Mouse (Mus musculus) heart, postnatal 10 days (tissue): ENCODE data around the gene Rps6ka5. TPM values are rescaled to one million over a fixed set of nuclear protein-coding genes. Genes with fewer than 3 reads are reported as not detected.

ENCODE experiments used
- DNase-seq, 2 experiments: peaks; one replicate each; pipeline ENCODE4 v3.0.0; 2021
- intact Hi-C: fragments of 180-260 bp; cut with DNase I; formaldehyde crosslinking; loops from one replicate; pipeline ENCODE4 v1.15.1; 2025
- total RNA-seq, 2 experiments: library from RNA; stranded (reverse); gene quantifications; 2 replicates each; pipeline ENCODE4 v1.2.3; 2021

Gene Rps6ka5
- 10 to 100 TPM; 13.0 to 13.7 TPM for total RNA-seq

GRCm38 (mm10) chr12:100726651-100727050, at the start of gene Rps6ka5:
Gene Rps6ka5 (minus strand): TSS chr12:100726983.
- intact Hi-C loops = loop anchor here (10.0 kb wide), 1 partner anchor 562 kb away; no protein-coding TSS in a partner anchor
- DNase-seq = no peak

- DNase-seq = no peak
- intact Hi-C loops = no loop called here
These were observed 49.3 kb upstream of the Rps6ka5 start for GRCm38 (mm10) chr12:100775911-100776581.

GRCm38 (mm10) chr12:100775291-100775690, 48.5 kb upstream of the Rps6ka5 start:
- no peak for DNase-seq

GRCm38 (mm10) chr12:100774756-100775155, 48.0 kb upstream of the Rps6ka5 start:
- intact Hi-C loops = no loop called here
- peak; percentile 35 to 49 for DNase-seq

More at GRCm38 (mm10) chr12:100775291-100775690, 48.5 kb upstream of the Rps6ka5 start:
- intact Hi-C loops = no loop called here

GRCm38 (mm10) chr12:100772230-100772984, 45.6 kb upstream of the Rps6ka5 start:
- intact Hi-C loops = no loop called here
- peak; percentile 56 to 60 for DNase-seq

- intact Hi-C loops = no loop called here
- DNase-seq = no peak
These were observed 44.0 kb upstream of the Rps6ka5 start for GRCm38 (mm10) chr12:100770765-100771164.

GRCm38 (mm10) chr12:100769871-100770270, 43.1 kb upstream of the Rps6ka5 start:
- no peak for DNase-seq
- intact Hi-C loops = no loop called here

GRCm38 (mm10) chr12:100764329-100765018, 37.7 kb upstream of the Rps6ka5 start:
- DNase-seq = no peak
- intact Hi-C loops = no loop called here

- intact Hi-C loops = no loop called here
- no peak for DNase-seq
These were observed 36.1 kb upstream of the Rps6ka5 start for GRCm38 (mm10) chr12:100762663-100763425.

GRCm38 (mm10) chr12:100757427-100757826, 30.6 kb upstream of the Rps6ka5 start:
- intact Hi-C loops = no loop called here
- no peak for DNase-seq

GRCm38 (mm10) chr12:100753716-100754115, 26.9 kb upstream of the Rps6ka5 start:
- intact Hi-C loops = no loop called here
- DNase-seq = no peak

GRCm38 (mm10) chr12:100752977-100753376, 26.2 kb upstream of the Rps6ka5 start:
- intact Hi-C loops = no loop called here
- no peak for DNase-seq

- intact Hi-C loops = no loop called here
- DNase-seq = no peak
These were observed 15.7 kb upstream of the Rps6ka5 start for GRCm38 (mm10) chr12:100742468-100742867.

- no peak for DNase-seq
- intact Hi-C loops = no loop called here
These were observed 13.5 kb upstream of the Rps6ka5 start for GRCm38 (mm10) chr12:100740313-100740712.

GRCm38 (mm10) chr12:100739011-100739570, 12.3 kb upstream of the Rps6ka5 start:
- no peak for DNase-seq
- intact Hi-C loops = no loop called here

- DNase-seq = no peak
- intact Hi-C loops = no loop called here
These were observed 11.7 kb upstream of the Rps6ka5 start for GRCm38 (mm10) chr12:100738498-100738897.

GRCm38 (mm10) chr12:100735581-100735980, 8.8 kb upstream of the Rps6ka5 start:
- intact Hi-C loops = no loop called here
- no peak for DNase-seq

- intact Hi-C loops = no loop called here
- DNase-seq = no peak
These were observed 8.4 kb upstream of the Rps6ka5 start for GRCm38 (mm10) chr12:100735156-100735555.

- DNase-seq = no peak
- intact Hi-C loops = loop anchor here (10.0 kb wide), 1 partner anchor 564 kb away; no protein-coding TSS in a partner anchor
These were observed 2.1 kb upstream of the Rps6ka5 start for GRCm38 (mm10) chr12:100728646-100729485.
